Mouse (Mus musculus): ENCODE data around the gene Fam98c. TPM values are rescaled to one million over a fixed set of nuclear protein-coding genes. Genes with fewer than 3 reads are reported as not detected.
"Not testable (repeated sequence)": the region's sequence is repeated elsewhere in the genome, so short reads cannot be mapped to it uniquely, and the experiment has no call there.

Gene Fam98c
- total RNA-seq (2017), result 23.2 and 28.2 TPM in 2 replicates

DNA sequence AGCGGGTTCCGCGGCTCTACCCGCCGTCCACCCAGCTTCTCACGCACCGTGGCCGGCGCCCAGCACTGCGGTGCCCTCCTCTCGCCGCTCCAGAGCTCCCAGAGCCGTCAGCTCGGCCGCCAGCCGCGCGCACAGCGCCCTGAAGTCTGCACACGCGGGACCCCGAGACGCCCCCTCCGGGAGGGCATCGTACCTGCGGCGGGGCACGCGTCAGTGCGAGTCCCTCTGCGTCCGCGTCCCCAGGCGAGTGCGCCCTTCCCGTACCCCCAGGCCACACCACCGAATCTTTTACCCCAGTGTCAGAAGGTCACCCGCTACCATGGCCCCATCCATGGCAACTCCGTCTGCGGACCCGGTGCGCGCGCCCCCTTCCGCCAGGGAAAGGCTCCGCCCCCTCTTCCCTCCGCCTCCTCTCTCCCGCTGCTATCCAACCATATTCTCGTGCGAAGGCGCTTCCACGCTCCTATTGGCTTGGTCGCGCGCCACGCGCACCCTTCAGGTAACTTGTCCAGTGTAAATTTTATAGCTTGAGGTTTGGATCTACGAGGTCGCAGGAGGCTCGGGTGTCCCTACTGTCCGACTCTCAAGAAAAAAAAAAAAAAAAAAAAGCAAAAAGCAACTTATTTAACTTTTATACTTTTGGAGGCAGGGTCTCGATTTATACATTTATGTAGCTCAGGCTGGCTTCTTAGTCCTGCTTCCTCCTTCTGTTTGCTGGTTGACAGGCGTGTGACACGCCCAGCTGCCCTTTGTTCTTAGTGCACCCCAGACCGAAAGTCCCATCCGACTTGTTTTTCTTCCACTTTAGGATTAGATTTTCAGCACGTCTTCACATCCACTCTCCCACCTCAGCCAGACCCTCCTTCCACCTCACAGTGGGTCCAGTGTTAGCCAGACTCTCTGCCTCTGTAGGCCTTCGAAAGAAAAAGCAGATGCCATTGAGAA, at the start of gene Fam98c:
Gene Fam98c, minus strand, starts transcription at position 397 of the 945 bp plus-strand sequence.
- peak; percentile 96 for ATAC-seq (replicated peaks; ENCODE audit: low read depth, poor library complexity, severe bottlenecking)

DNA sequence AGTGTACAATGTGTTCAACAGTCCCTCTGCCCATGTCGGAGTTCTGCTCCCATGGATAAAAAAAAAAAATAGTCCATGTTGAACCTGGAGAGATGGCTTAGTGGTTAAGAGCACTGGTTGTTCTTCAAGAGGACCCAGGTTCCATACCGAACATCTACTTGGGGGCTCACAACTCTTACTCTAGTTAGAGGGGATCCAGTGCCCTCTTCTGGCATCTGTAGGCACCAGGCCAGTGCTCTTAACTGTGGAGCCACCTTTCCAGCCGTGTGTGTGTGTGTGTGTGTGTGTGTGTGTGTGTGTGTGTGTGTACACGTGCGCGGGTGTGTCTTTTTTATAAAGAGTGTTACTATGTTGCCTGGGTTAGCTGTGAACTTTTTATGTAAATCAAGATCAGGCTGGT, 46.5 kb upstream of the Fam98c start:
- ATAC-seq (replicated peaks; ENCODE audit: low read depth, poor library complexity, severe bottlenecking), result no peak

GRCm38 (mm10) chr7:29194230-29194629, 38.2 kb upstream of the Fam98c start:
- ATAC-seq (replicated peaks; ENCODE audit: low read depth, poor library complexity, severe bottlenecking), result not testable (repeated sequence)

DNA sequence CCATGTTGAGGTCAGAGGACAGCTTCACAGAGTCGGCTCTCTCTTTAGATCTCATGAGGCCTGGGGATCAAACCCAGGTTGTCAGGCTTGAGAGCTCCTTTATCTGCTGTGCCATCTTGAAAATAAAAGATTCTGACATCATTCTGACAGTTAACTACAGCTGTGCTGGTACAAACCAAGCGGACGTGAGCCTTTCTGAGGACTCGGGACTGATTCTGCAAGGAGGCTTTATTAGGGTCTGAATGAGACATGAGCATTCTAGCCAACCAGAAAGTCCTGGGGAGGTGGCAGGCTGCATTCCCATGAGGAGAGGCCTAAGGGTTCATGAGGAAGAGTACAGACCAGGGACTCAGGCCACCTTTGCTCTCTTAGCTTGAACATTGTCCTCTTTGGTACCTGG, 25.3 kb upstream of the Fam98c start:
- not testable (repeated sequence) for ATAC-seq (replicated peaks; ENCODE audit: low read depth, poor library complexity, severe bottlenecking)

DNA sequence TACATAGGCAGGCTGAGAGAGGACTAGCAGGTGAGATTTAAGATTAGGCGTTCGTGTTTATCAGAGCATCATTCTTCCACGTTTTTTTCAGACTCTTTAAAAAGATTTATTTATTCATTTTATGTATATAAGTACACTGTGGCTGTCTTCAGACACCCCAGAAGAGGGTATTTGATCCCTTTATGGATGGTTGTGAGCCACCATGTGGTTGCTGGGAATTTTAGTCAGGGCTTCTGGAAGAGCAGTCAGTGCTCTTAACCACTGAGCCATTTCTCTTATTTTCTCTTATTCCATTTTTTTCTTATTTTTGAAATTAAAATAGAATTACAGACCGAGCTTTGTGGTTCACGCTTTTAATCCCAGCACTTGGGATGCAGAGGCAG, 24.8 kb upstream of the Fam98c start:
- no peak for ATAC-seq (replicated peaks; ENCODE audit: low read depth, poor library complexity, severe bottlenecking)

DNA sequence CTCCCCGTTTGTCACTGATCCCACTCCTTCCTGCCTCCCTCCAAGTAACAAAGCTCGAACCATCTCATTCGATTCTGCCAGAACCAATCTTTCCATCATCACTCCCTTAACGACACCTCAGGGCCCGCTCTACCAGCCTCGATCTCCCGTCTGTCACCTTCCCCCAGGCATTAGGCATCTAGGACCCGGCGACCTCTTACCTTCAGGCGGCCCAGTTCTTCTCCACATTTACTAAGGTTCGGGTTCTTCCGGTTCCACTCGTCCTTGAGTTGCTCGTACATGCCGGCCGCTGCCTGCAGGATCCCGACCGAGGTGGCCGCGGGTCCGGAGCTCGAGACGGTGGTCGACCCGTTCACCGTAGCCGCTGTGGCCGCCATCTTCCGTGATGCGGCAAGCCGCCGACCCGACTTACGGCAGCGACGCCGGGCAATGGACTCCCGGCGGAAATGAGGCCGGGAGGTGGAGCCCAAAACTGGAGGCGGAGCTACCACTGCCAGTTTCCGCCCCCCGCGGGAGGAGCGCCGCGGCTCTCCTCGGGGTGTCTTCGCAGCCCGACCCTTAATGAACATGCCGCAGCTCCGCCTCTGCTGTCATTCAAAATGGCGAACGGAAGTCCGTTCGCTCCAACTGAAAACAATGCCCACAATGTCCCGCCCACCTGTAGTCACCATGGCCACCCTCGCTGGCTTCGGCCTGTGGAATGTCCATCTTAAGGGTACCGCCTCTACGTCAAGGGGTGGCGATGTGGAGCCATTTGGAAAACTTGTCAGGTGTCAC, 24.2 kb upstream of the Fam98c start, which contains the start of gene Psmd8:
Gene Psmd8, minus strand, starts transcription at position 625 of the 777 bp plus-strand sequence.
- ATAC-seq (replicated peaks; ENCODE audit: low read depth, poor library complexity, severe bottlenecking), result peak; percentile 98

GRCm38 (mm10) chr7:29179323-29179722, 23.3 kb upstream of the Fam98c start:
- peak; percentile 17; the same call in 1 of the 2 replicates for ATAC-seq (replicated peaks; ENCODE audit: low read depth, poor library complexity, severe bottlenecking)

GRCm38 (mm10) chr7:29178106-29178505, 22.1 kb upstream of the Fam98c start:
- ATAC-seq (replicated peaks; ENCODE audit: low read depth, poor library complexity, severe bottlenecking), result no peak

- ATAC-seq (replicated peaks; ENCODE audit: low read depth, poor library complexity, severe bottlenecking), result no peak
Measured at GRCm38 (mm10) chr7:29172390-29173016, 16.5 kb upstream of the Fam98c start.

- ATAC-seq (replicated peaks; ENCODE audit: low read depth, poor library complexity, severe bottlenecking), result no peak
Measured at GRCm38 (mm10) chr7:29171562-29172097, 15.6 kb upstream of the Fam98c start.

- ATAC-seq (replicated peaks; ENCODE audit: low read depth, poor library complexity, severe bottlenecking), result peak; percentile 30
Measured at GRCm38 (mm10) chr7:29170755-29171561, 14.9 kb upstream of the Fam98c start.

DNA sequence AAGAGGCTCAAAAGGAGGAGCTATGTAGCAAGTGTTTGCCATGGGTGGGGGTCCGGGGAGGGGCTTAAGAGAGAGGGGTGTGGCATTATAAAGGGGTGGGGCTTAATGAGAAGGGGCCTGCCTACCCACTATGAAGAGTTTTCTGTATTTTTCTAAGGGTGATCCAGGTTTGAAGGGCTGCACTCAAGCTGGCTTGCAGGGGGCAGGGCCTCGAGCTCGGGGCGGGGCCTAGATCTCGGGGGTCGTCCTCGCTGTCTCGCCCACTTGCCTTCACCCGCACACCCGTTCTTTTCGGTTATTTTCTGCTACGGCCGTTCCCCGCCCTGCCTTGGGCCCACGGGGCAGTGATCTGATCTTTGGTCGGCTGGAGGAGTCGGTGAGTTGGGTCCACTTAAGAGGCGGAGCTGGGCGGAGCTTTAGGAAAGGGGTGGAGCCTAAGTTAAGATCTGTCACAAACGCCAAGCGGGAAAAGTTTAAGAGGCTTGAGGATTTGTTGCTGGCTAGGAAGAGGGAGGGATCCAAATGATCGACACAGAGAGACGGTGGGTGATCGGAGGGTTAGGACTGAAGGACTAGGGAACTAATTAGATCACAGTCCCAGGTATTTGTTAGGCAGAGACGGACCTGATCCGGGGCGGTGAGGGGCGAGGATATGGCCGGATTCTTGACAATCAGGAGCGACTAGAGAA, 14.2 kb upstream of the Fam98c start, which contains the start of the genes Ggn and Spred3:
Gene Ggn, plus strand, starts transcription at position 145 of the 689 bp plus-strand sequence.
Gene Spred3, minus strand, starts transcription at position 346 of the 689 bp plus-strand sequence.
- peak; percentile 52 for ATAC-seq (replicated peaks; ENCODE audit: low read depth, poor library complexity, severe bottlenecking)

GRCm38 (mm10) chr7:29169231-29170065, 13.4 kb upstream of the Fam98c start:
- peak; percentile 69 for ATAC-seq (replicated peaks; ENCODE audit: low read depth, poor library complexity, severe bottlenecking)

DNA sequence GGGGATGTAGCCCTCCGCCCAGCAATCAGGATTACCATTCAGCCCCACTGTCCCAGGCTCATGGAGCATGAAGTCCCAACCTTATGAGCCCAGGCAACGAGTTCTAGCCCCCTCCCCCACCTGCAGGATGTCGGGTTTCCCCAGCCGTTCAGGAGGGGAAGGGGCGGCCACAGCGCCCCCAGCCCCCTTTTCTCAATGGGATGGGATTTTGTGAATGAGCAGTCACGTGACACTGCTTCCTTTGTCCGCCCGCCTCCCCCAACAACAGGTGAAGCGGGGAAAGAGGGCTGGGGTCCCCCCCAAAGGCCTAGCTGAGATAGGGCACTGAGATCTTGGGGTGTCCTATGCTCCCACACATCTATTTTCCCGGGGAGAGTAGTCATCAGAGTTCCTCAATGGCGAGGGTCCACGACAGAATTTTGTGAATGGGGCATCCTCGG, 12.8 kb upstream of the Fam98c start:
- no peak for ATAC-seq (replicated peaks; ENCODE audit: low read depth, poor library complexity, severe bottlenecking)

DNA sequence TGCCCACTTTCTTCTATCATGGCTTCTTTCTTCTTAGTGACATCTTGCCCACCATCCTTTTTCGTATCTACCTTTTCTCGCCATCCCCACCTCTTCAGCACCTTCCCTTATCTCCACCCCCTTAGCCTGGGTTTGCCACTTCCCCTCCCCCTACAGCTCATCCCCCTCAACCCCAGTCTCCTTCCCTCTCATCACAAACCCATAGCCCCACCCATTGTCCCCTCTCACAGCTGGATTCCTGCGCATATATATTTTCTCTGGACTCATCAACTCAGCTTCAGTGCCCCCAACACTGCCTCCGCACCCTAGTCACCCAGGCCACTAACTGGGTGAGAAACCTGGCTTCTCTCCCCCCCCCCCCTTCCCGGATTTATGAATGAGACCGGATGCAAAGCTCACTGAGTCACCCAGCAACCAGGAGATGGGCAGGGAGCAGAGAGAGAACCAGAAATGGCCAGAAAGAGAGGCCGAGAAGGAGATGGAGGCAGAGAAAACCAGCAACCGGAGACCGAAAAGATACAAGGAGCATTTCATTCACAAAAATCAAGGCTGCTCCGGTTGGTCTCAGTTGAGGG, 12.2 kb upstream of the Fam98c start:
- no peak for ATAC-seq (replicated peaks; ENCODE audit: low read depth, poor library complexity, severe bottlenecking)

- ATAC-seq (replicated peaks; ENCODE audit: low read depth, poor library complexity, severe bottlenecking), result no peak
Measured at GRCm38 (mm10) chr7:29167656-29168055, 11.6 kb upstream of the Fam98c start.
